Mouse (Mus musculus): ENCODE data around the gene Irx1. TPM values are rescaled to one million over a fixed set of nuclear protein-coding genes. Genes with fewer than 3 reads are reported as not detected.

Gene Irx1
- polyA plus RNA-seq (2015; fragmentation: Nextera tagmentation; extraction: Ambion mirVana) = 0.12 and 0.21 TPM in 2 replicates

GRCm38 (mm10) chr13:71963356-71964351 lies at the start of gene Irx1:
TSS of gene Irx1 (minus strand) at chr13:71963723.

